In genomic region chr13:58067540-58068103, GRCm38 (mm10) we compare ENCODE assay signal across 9 mouse cellular contexts. TPM values are rescaled to one million over a fixed set of nuclear protein-coding genes. Genes with fewer than 3 reads are reported as not detected.
A peak's percentile ranks its signal among the peaks of the same experiment; 100 is the strongest.
DNase-seq lines count a peak whose midpoint lies in the region; ATAC-seq and TF ChIP-seq lines count a peak whose summit lies in the region.
"Had no signal": no experiment of that assay in that cellular context is flagged by ENCODE, and none has a peak within 500 bp of the region (broad histone marks: within the 10 kb centered on the region; RNA-seq: fewer than 3 reads in every experiment).

No protein-coding gene starts in this region.

- peaks cover 48% of the 10 kb centered on the region for H3K27me3 ChIP-seq in E14TG2a.4 (ENCODE audit: insufficient read depth, low read length)
- H3K27me3 ChIP-seq in intestine, postnatal 0 days (replicated peaks; ENCODE audit: control insufficient read depth, insufficient read depth, low read length): no peaks in the 10 kb centered on the region
- no peaks in the 10 kb centered on the region for H3K27me3 ChIP-seq in neural tube, embryonic 13.5 days
- H3K27me3 ChIP-seq: embryonic facial prominence, embryonic 12.5 days had no signal

- no peak for TF ChIP-seq POLR2A in bone marrow, adult 2 months (IDR thresholded peaks at IDR 0.05; ENCODE audit: borderline replicate concordance, control insufficient read depth, low read depth, low read length)

- H3K9me3 ChIP-seq in E14TG2a.4 (ENCODE audit: low read length): no peaks in the 10 kb centered on the region
- no peaks in the 10 kb centered on the region for H3K9me3 ChIP-seq in intestine, postnatal 0 days (ENCODE audit: control insufficient read depth)
- H3K9me3 ChIP-seq in neural tube, embryonic 13.5 days: no peaks in the 10 kb centered on the region
- H3K9me3 ChIP-seq: embryonic facial prominence, embryonic 12.5 days had no signal

- peak; percentile 81 to 85 for DNase-seq in lung, adult 18-20 months
- peak; percentile 90 for DNase-seq in yolk sac, embryonic 10.5 days (ENCODE audit: low spot score)
- DNase-seq in ovary, postnatal 36 days (ENCODE audit: low spot score): no peak

- peaks cover 82% of the 10 kb centered on the region for H3K4me1 ChIP-seq in E14TG2a.4 (replicated peaks; ENCODE audit: low read depth, low read length)
- peaks cover 2% of the 10 kb centered on the region; the same call in 1 of the 2 replicates for H3K4me1 ChIP-seq in bone marrow, adult 2 months (ENCODE audit: control insufficient read depth, insufficient read depth, low read length)
- H3K4me1 ChIP-seq in intestine, postnatal 0 days (replicated peaks; ENCODE audit: control insufficient read depth, insufficient read depth, low read length): 0 out of 2 replicates have a peak, but pooled peaks cover 3% of the 10 kb centered on the region
- peaks cover 15% of the 10 kb centered on the region for H3K4me1 ChIP-seq in neural tube, embryonic 13.5 days (replicated peaks)

- no peak overlapping the region for H3K9ac ChIP-seq in intestine, postnatal 0 days (ENCODE audit: low read depth, low read length)
- no peak overlapping the region for H3K9ac ChIP-seq in neural tube, embryonic 13.5 days
- H3K9ac ChIP-seq: embryonic facial prominence, embryonic 12.5 days had no signal

- 2% methylated on average over 17 of the region's 17 CpGs for WGBS in bone marrow, adult 2 months
- 17% methylated on average over 17 of the region's 17 CpGs for WGBS in intestine, postnatal 0 days
- 24% methylated on average over 17 of the region's 17 CpGs for WGBS in neural tube, embryonic 13.5 days

- H3K36me3 ChIP-seq in E14TG2a.4 (ENCODE audit: insufficient read depth, low read length): no peaks in the 10 kb centered on the region
- no peaks in the 10 kb centered on the region for H3K36me3 ChIP-seq in intestine, postnatal 0 days (ENCODE audit: control insufficient read depth, insufficient read depth)
- peaks cover 24% of the 10 kb centered on the region; the same call in 1 of the 2 replicates for H3K36me3 ChIP-seq in neural tube, embryonic 13.5 days
- H3K36me3 ChIP-seq: embryonic facial prominence, embryonic 12.5 days had no signal

- peak overlapping the region; percentile 46; the same call in 1 of the 2 replicates for H3K27ac ChIP-seq in bone marrow, adult 2 months (ENCODE audit: control insufficient read depth, insufficient read depth, low read depth, low read length, poor library complexity)
- peak overlapping the region; percentile 80 for H3K27ac ChIP-seq in intestine, postnatal 0 days (ENCODE audit: low read depth, low read length)
- peak overlapping the region; percentile 57 for H3K27ac ChIP-seq in neural tube, embryonic 13.5 days (replicated peaks)

- peak; percentile 76 for ATAC-seq in granulocyte monocyte progenitor cell, adult 5-6 weeks (replicated peaks; ENCODE audit: poor library complexity, severe bottlenecking)
- ATAC-seq in intestine, postnatal 0 days: peak; percentile 96
- ATAC-seq in neural tube, embryonic 13.5 days (ENCODE audit: low read depth): 0 out of 2 replicates have a peak, but pooled peaks have one; percentile 33

- H3K4me3 ChIP-seq in E14TG2a.4 (replicated peaks; ENCODE audit: low read length): peak overlapping the region; percentile 64
- peak overlapping the region; percentile 28 for H3K4me3 ChIP-seq in bone marrow, adult 2 months (replicated peaks; ENCODE audit: control insufficient read depth, low read depth, low read length)
- no peak overlapping the region; the same call in 1 of the 2 replicates for H3K4me3 ChIP-seq in intestine, postnatal 0 days (ENCODE audit: low read depth, low read length)
- no peak overlapping the region for H3K4me3 ChIP-seq in neural tube, embryonic 13.5 days
- H3K4me3 ChIP-seq: embryonic facial prominence, embryonic 12.5 days had no signal

- peak; percentile 26 for TF ChIP-seq CTCF in E14TG2a.4 (conservative IDR thresholded peaks at IDR 0.05; ENCODE audit: low read length)
- no peak for TF ChIP-seq CTCF in bone marrow, adult 2 months (IDR thresholded peaks at IDR 0.05; ENCODE audit: control insufficient read depth, insufficient read depth, low read length)
- peak; percentile 71 for TF ChIP-seq CTCF in intestine, postnatal 0 days (IDR thresholded peaks at IDR 0.05; ENCODE audit: low read depth)

- peak overlapping the region; percentile 45 for H3K4me2 ChIP-seq in intestine, postnatal 0 days (replicated peaks; ENCODE audit: low read depth)
- H3K4me2 ChIP-seq in neural tube, embryonic 13.5 days: no peak overlapping the region
- H3K4me2 ChIP-seq: embryonic facial prominence, embryonic 12.5 days had no signal

RNA-seq across cellular contexts. Expression of gene Klhl3, which starts 45.8 kb away (rescaled TPM):
- 0.50 and 0.72 TPM in 2 replicates for polyA plus RNA-seq in bone marrow, adult 2 months (2011; ENCODE audit: insufficient read depth, insufficient read length, low replicate concordance, missing spikeins)
- total RNA-seq in granulocyte monocyte progenitor cell, adult 5-6 weeks (2014; fragmentation: Nextera tagmentation): 7.4 and 7.8 TPM in 2 replicates
- 4.1 and 4.9 TPM in 2 replicates for total RNA-seq in granulocyte monocyte progenitor cell, adult 5-6 weeks (2017)
- 0.74 and 0.95 TPM in 2 replicates for polyA plus RNA-seq in intestine, postnatal 0 days (2015; fragmentation: Nextera tagmentation; extraction: Ambion mirVana)
- polyA plus RNA-seq in neural tube, embryonic 13.5 days (2015; fragmentation: Nextera tagmentation; extraction: Ambion mirVana): 11.5 and 12.3 TPM in 2 replicates

Comparison
In these comparisons a context has a peak if more than half of its experiments do, and no peak if none do; other contexts are left out.
1. H3K4me3 ChIP-seq: peak in E14TG2a.4 (single experiment) and bone marrow, adult 2 months (single experiment); none in intestine, postnatal 0 days (single experiment) and neural tube, embryonic 13.5 days (single experiment).
2. ATAC-seq: peak in every context shown above with its lines; median percentile 96 in intestine, postnatal 0 days; 76 in granulocyte monocyte progenitor cell, adult 5-6 weeks; 33 in neural tube, embryonic 13.5 days.
3. Peak in every context shown above with its lines, with median percentiles within 50 percentile points of each other: H3K27ac ChIP-seq.